Mouse (Mus musculus): ENCODE results near the gene Fam151b.

DNA sequence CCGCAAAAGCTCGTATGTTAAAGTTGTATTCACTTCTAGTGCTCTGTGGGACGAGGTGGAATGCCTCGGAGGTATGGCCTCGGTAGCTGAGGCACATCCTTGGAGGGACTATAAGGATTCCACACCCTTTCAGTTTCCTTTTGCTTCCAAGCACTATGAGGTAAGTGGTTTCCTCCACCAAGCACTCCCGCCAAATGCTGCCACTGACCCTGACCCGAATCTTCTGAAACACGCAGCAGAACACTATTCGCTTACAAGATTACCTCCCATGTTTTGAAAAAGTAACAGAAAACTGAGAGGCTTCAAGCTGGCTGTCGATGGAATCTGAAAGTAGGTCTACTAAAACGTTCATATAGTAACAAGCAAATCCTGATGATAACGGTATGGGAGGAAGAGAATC lies 21.1 kb upstream of the Fam151b start:
- TF ChIP-seq CTCF (IDR thresholded peaks at IDR 0.05; ENCODE audit: borderline replicate concordance, extremely low read depth, insufficient read depth, insufficient read length) (no peak), POLR2A (IDR thresholded peaks at IDR 0.05; ENCODE audit: borderline replicate concordance, extremely low read depth, insufficient read depth, insufficient read length, poor library complexity, severe bottlenecking) (no peak)

All from brain, embryonic 14.5 days (tissue).